Mouse (Mus musculus): ENCODE measurements around the gene Lnx1. TPM values are rescaled to one million over a fixed set of nuclear protein-coding genes. Genes with fewer than 3 reads are reported as not detected.

Lnx1 gene
- total and polyA plus RNA-seq, 2 experiments from 2014 or later, result 17.8 to 32.0 TPM

DNA sequence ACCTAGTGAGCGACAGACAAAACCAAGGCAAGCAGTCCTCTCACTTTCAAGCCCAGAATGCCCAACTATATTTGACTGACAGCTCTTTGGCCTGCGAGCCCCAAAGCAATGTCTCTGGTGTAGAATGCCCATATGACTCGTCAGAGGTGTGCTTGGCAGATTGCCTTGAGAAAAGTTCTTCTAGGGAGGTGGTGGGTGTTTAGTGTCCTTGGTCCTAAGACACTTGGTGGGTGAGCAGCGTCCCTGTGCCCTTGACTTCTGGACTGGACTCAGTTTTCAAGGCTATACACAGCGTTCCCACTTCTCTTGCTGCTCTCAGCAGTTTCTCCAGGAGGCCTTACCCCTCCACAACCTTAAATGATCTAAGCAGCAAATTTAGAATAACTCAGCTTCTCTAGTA, 30.2 kb downstream of the Lnx1 start:
- TF ChIP-seq CTCF (IDR thresholded peaks at IDR 0.05; ENCODE audit: low read depth), result no peak
- ATAC-seq (no peak), DNase-seq (ENCODE audit: low spot score) (no peak)
- H3K27me3 ChIP-seq (ENCODE audit: insufficient read depth, low read length), result no peaks in the 10 kb centered on the region
- H3K27ac ChIP-seq, result no peak overlapping the region
- 84% methylated on average over 5 of the region's 5 CpGs for WGBS
- no peak overlapping the region for H3K9ac ChIP-seq (replicated peaks; ENCODE audit: low read length)
- H3K4me1 ChIP-seq (ENCODE audit: insufficient read depth, low read length), result peaks cover 9% of the 10 kb centered on the region; the same call in 1 of the 2 replicates
- H3K9me3 ChIP-seq (ENCODE audit: low read length), result no peaks in the 10 kb centered on the region
- H3K4me3 ChIP-seq (ENCODE audit: low read length), result no peak overlapping the region
- no peaks in the 10 kb centered on the region for H3K36me3 ChIP-seq (ENCODE audit: insufficient read depth, low read length)
- H3K4me2 ChIP-seq (ENCODE audit: low read depth, low read length), result no peak overlapping the region

DNA sequence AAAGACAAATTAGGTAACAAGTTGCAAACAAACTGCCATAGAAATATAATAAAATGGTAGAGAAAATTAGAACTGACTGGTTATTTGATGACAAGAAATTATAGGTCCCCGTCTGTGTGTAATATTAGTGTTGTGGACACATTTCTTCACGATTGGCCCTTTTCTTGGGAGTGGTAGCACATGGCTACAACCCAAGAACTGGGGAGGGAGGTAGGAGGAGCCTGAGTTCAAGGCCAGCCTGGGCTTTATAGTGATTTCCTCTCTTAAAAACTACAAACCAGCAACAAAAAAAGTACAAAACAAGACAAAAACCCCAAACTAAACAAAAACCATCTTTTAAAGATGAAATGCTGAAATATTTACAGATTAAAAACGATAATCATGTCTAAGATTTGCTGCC, 31.8 kb downstream of the Lnx1 start:
- no peak for ATAC-seq
- 76% methylated on average over 3 of the region's 3 CpGs for WGBS
- TF ChIP-seq CTCF (IDR thresholded peaks at IDR 0.05; ENCODE audit: low read depth), result no peak

DNA sequence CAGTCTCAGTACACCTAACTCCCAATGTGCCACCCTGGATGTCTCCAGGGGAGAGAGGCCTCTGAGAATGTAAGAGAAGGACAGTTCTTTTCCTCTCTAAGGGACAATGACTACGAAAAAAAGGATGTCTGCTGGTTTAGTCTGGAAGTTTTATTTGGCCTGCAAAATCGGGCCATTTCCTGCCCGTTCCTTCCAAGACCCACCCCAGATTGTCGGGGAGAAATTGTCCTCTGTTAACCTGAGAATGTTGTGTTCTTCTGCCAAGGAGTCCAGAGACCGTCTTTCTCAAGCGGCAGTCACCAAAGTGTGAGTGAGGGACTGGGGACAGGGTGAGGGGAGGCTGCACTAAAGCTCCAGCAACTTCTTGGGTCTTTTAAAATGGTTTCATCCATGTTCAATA, 32.8 kb downstream of the Lnx1 start:
- H3K36me3 ChIP-seq (ENCODE audit: insufficient read depth, low read length), result no peaks in the 10 kb centered on the region
- no peaks in the 10 kb centered on the region for H3K9me3 ChIP-seq (ENCODE audit: low read length)
- H3K4me3 ChIP-seq (ENCODE audit: low read length), result no peak overlapping the region
- H3K9ac ChIP-seq (replicated peaks; ENCODE audit: low read length), result no peak overlapping the region
- no peak overlapping the region for H3K27ac ChIP-seq
- ATAC-seq (no peak), DNase-seq (ENCODE audit: low spot score) (no peak)
- no peaks in the 10 kb centered on the region for H3K27me3 ChIP-seq (ENCODE audit: insufficient read depth, low read length)
- no peaks in the 10 kb centered on the region for H3K4me1 ChIP-seq (ENCODE audit: insufficient read depth, low read length)
- no peak overlapping the region for H3K4me2 ChIP-seq (ENCODE audit: low read depth, low read length)
- no peak for TF ChIP-seq CTCF (IDR thresholded peaks at IDR 0.05; ENCODE audit: low read depth)
- 86% methylated on average over 6 of the region's 6 CpGs for WGBS

More for the DNA sequence above, 31.8 kb downstream of the Lnx1 start:
- no peak overlapping the region for H3K27ac ChIP-seq
- H3K36me3 ChIP-seq (ENCODE audit: insufficient read depth, low read length), result no peaks in the 10 kb centered on the region
- H3K4me1 ChIP-seq (ENCODE audit: insufficient read depth, low read length), result peaks cover 4% of the 10 kb centered on the region; the same call in 1 of the 2 replicates
- no peaks in the 10 kb centered on the region for H3K9me3 ChIP-seq (ENCODE audit: low read length)
- no peak overlapping the region for H3K4me3 ChIP-seq (ENCODE audit: low read length)
- no peak for DNase-seq (ENCODE audit: low spot score)
- H3K9ac ChIP-seq (replicated peaks; ENCODE audit: low read length), result no peak overlapping the region
- no peaks in the 10 kb centered on the region for H3K27me3 ChIP-seq (ENCODE audit: insufficient read depth, low read length)
- H3K4me2 ChIP-seq (ENCODE audit: low read depth, low read length), result no peak overlapping the region

DNA sequence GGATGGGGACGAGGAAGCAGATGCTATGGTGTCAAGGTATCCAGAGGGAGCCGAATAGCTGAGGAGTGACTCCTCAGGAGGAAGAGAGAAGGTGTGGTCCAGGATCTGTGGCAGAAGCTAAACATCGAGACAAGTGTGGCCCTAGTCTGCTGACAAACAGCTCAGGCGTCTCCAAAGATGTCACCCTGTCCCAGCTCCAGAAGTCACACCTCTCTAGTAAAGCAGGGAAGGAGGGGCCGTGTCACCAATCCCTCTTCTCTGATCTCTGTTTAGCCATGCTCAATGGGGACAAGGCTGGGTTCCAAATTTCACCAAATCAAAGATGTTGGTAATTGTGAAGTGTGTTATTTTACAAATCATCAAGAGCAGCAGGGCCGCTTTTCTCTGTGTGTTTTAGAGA, 33.8 kb downstream of the Lnx1 start:
- Histone ChIP-seq H3K4me2 (ENCODE audit: low read depth, low read length) (no peak overlapping the region), H3K4me3 (ENCODE audit: low read length) (no peak overlapping the region), H3K27me3 (ENCODE audit: insufficient read depth, low read length) (no peaks in the 10 kb centered on the region), H3K4me1 (ENCODE audit: insufficient read depth, low read length) (no peaks in the 10 kb centered on the region), H3K9ac (replicated peaks; ENCODE audit: low read length) (no peak overlapping the region), H3K9me3 (ENCODE audit: low read length) (no peaks in the 10 kb centered on the region), H3K27ac (no peak overlapping the region), H3K36me3 (ENCODE audit: insufficient read depth, low read length) (no peaks in the 10 kb centered on the region)
- no peak for TF ChIP-seq CTCF (IDR thresholded peaks at IDR 0.05; ENCODE audit: low read depth)
- WGBS, result 77% methylated on average over 6 of the region's 6 CpGs
- ATAC-seq, result no peak
- DNase-seq (ENCODE audit: low spot score), result no peak

DNA sequence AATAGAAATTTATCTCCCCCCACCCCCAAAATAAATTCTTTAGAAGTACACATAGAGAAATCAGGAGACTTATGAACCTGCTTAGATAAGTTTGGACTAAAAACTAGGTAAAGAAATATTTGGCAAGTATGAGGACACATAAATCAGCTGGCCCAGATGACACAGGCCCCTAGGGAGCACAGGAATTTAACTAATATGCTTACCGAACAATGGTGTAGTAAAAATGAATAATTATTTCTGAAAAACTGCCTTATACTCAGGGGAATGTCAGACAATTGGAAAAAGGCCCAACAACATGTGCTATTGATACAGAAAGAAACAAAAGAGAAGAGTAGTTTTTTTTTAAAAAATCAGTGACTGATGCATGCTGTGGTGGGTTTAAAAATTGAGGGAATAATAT, 40.1 kb downstream of the Lnx1 start:
- DNase-seq (ENCODE audit: low spot score), result no peak
- Histone ChIP-seq H3K27me3 (ENCODE audit: insufficient read depth, low read length) (no peaks in the 10 kb centered on the region), H3K9ac (replicated peaks; ENCODE audit: low read length) (no peak overlapping the region), H3K4me2 (ENCODE audit: low read depth, low read length) (no peak overlapping the region), H3K4me3 (ENCODE audit: low read length) (no peak overlapping the region), H3K4me1 (ENCODE audit: insufficient read depth, low read length) (no peaks in the 10 kb centered on the region), H3K9me3 (ENCODE audit: low read length) (no peaks in the 10 kb centered on the region), H3K36me3 (ENCODE audit: insufficient read depth, low read length) (no peaks in the 10 kb centered on the region), H3K27ac (no peak overlapping the region)
- WGBS, result 27% methylated on average over 1 of the region's 1 CpGs
- ATAC-seq, result no peak
- TF ChIP-seq CTCF (IDR thresholded peaks at IDR 0.05; ENCODE audit: low read depth), result no peak

DNA sequence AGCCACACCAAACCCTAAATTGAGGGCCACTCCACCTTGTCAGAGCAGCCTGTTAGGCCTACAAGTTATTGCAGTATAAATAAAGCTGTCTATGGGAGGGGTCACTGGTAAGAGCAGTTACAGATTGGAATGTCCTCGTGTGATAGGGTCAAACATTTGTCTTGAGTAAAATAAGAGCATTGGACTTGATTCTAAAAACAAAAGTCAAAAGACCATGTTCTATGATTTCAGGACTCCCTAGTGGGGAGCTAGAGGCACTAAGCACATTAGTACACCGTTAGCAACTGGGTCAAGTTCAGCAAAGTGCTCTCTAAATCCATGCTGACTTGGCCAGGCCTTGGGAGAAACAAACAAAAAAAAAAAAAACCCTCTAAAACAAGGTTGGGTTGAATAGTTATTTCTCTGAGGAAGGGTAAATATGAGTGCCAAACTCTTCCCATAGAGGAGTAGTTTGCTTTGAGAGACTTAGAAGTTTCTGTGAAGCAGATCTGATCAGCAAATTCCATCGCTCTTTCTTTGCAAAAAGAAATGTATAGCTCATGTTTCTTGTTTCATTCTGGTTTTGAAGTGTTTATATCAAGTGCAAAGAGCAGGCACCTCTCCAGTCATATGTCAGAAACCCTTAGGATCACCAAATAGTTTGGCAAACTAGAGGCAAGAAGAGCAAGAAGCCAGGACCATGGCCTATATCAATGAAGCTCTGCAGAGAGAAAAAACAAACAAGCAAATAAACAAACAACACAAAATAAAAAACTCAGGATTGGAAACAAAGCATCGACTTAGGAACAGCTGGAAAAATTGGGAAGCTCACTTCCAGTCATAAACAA, 40.8 kb downstream of the Lnx1 start:
- TF ChIP-seq CTCF (IDR thresholded peaks at IDR 0.05; ENCODE audit: low read depth), result no peak
- DNase-seq (ENCODE audit: low spot score), result no peak
- no peaks in the 10 kb centered on the region for H3K36me3 ChIP-seq (ENCODE audit: insufficient read depth, low read length)
- no peak for ATAC-seq
- no peaks in the 10 kb centered on the region for H3K27me3 ChIP-seq (ENCODE audit: insufficient read depth, low read length)
- no peak overlapping the region for H3K4me2 ChIP-seq (ENCODE audit: low read depth, low read length)
- H3K4me3 ChIP-seq (ENCODE audit: low read length), result no peak overlapping the region
- H3K9ac ChIP-seq (replicated peaks; ENCODE audit: low read length), result no peak overlapping the region
- no peaks in the 10 kb centered on the region for H3K4me1 ChIP-seq (ENCODE audit: insufficient read depth, low read length)
- no peak overlapping the region for H3K27ac ChIP-seq
- WGBS, result 71% methylated on average over 4 of the region's 4 CpGs
- H3K9me3 ChIP-seq (ENCODE audit: low read length), result no peaks in the 10 kb centered on the region

DNA sequence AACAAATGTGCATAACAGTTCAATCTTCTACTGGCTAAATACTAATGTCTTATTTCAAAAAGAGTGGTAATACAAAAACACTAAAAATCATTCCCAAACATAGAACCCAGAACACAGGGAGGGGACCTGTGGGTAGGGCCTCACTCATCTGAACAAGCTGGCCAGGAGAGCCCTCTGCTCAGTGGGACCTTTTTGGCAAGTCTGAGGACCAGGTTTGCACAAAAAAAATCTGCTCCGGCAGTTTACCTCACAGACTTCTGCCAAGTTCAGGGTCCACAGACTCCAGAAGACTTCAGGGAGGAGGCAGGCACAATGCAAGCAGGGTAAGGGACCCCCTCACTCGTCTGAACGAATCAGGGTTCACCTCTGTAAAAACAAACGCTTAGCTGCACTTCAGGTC, 42.9 kb downstream of the Lnx1 start:
- H3K4me2 ChIP-seq (ENCODE audit: low read depth, low read length), result no peak overlapping the region
- H3K9me3 ChIP-seq (ENCODE audit: low read length), result no peaks in the 10 kb centered on the region
- no peak for TF ChIP-seq CTCF (IDR thresholded peaks at IDR 0.05; ENCODE audit: low read depth)
- 78% methylated on average over 4 of the region's 4 CpGs for WGBS
- H3K9ac ChIP-seq (replicated peaks; ENCODE audit: low read length), result no peak overlapping the region
- H3K4me3 ChIP-seq (ENCODE audit: low read length), result no peak overlapping the region
- H3K27me3 ChIP-seq (ENCODE audit: insufficient read depth, low read length), result no peaks in the 10 kb centered on the region
- H3K27ac ChIP-seq, result no peak overlapping the region
- no peak for DNase-seq (ENCODE audit: low spot score)
- ATAC-seq, result no peak
- H3K4me1 ChIP-seq (ENCODE audit: insufficient read depth, low read length), result no peaks in the 10 kb centered on the region
- no peaks in the 10 kb centered on the region for H3K36me3 ChIP-seq (ENCODE audit: insufficient read depth, low read length)
